Mouse (Mus musculus): ENCODE measurements around the gene Actrt3.

GRCm38 (mm10) chr3:30573549-30573948, 26.2 kb downstream of the Actrt3 start:
- TF ChIP-seq CTCF (IDR thresholded peaks at IDR 0.05; ENCODE audit: borderline replicate concordance, insufficient read depth, low read depth, low read length): no peak
- TF ChIP-seq POLR2A (IDR thresholded peaks at IDR 0.05; ENCODE audit: borderline replicate concordance, insufficient read depth, low read length): no peak
